26 mouse cellular contexts compared by ENCODE assay signal in genomic region chr12:29986241-29986640, GRCm38 (mm10). TPM values are rescaled to one million over a fixed set of nuclear protein-coding genes. Genes with fewer than 3 reads are reported as not detected.
"Had no signal": no experiment of that assay in that cellular context is flagged by ENCODE, and none has a peak within 500 bp of the region (broad histone marks: within the 10 kb centered on the region; RNA-seq: fewer than 3 reads in every experiment).

No protein-coding gene starts in this region.

- H3K9me3 ChIP-seq: heart, embryonic 10.5 days; heart, embryonic 12.5 days; hindbrain, embryonic 10.5 days; hindbrain, embryonic 12.5 days; intestine, embryonic 15.5 days; limb, embryonic 13.5 days; limb, embryonic 15.5 days; liver, embryonic 12.5 days had no signal

- H3K4me1 ChIP-seq: hindbrain, embryonic 10.5 days; hindbrain, embryonic 12.5 days; intestine, embryonic 15.5 days; limb, embryonic 15.5 days; liver, embryonic 12.5 days had no signal

- H3K9ac ChIP-seq: heart, embryonic 12.5 days; hindbrain, embryonic 12.5 days; hindbrain, embryonic 14.5 days; intestine, embryonic 15.5 days; limb, embryonic 13.5 days; limb, embryonic 15.5 days; liver, embryonic 12.5 days; liver, embryonic 14.5 days had no signal

- ATAC-seq: inflammation-experienced regulatory T-cells, adult 6 months; intestine, embryonic 15.5 days; intestine, postnatal 0 days; liver, embryonic 12.5 days had no signal

- DNase-seq: gastrocnemius, adult 2 months; gastrocnemius, postnatal 10 days; gastrocnemius, postnatal 25 days; heart, adult 18-20 months; heart, postnatal 10 days; heart, postnatal 4 days; kidney, adult 18-20 months; kidney, adult 8-10 months; kidney, postnatal 10 days; kidney, postnatal 4 days; layer of hippocampus, postnatal 36 days; left cerebral cortex, postnatal 4 days had no signal

- H3K27ac ChIP-seq: gastrocnemius, adult 2 months; heart, embryonic 10.5 days; hindbrain, embryonic 10.5 days; hindbrain, embryonic 12.5 days; hindbrain, embryonic 14.5 days; intestine, embryonic 15.5 days; layer of hippocampus, adult 2 months; limb, embryonic 13.5 days; limb, embryonic 15.5 days; liver, embryonic 12.5 days; liver, embryonic 14.5 days had no signal

- H3K4me3 ChIP-seq: gastrocnemius, adult 2 months; heart, embryonic 10.5 days; heart, embryonic 12.5 days; hindbrain, embryonic 10.5 days; hindbrain, embryonic 12.5 days; intestine, embryonic 15.5 days; layer of hippocampus, adult 2 months; limb, embryonic 13.5 days; limb, embryonic 15.5 days; liver, embryonic 12.5 days had no signal

- H3K27me3 ChIP-seq: heart, embryonic 12.5 days; hindbrain, embryonic 12.5 days; intestine, embryonic 15.5 days; limb, embryonic 13.5 days; limb, embryonic 15.5 days; liver, embryonic 12.5 days had no signal

RNA-seq across cellular contexts. Expression of gene Pxdn, which starts 48.8 kb away (rescaled TPM):
- total RNA-seq: granulocyte monocyte progenitor cell, adult 5-6 weeks had no signal
- polyA plus RNA-seq: inflammation-experienced regulatory T-cells, adult 6 months had no signal
